Mouse (Mus musculus) embryonic facial prominence, embryonic 14.5 days (tissue): Measurements from ENCODE around the gene Arl15. TPM values are rescaled to one million over a fixed set of nuclear protein-coding genes. Genes with fewer than 3 reads are reported as not detected.
A peak's percentile ranks its signal among the peaks of the same experiment; 100 is the strongest.

Experiments used
- ATAC-seq: fragments of 200-750 bp; cut with Nextera tagmentation; 2 replicates; pipeline ENCODE4 v1.8.0; 2017; ENCODE audit warnings: low read depth, moderate number of reproducible peaks, moderate TSS enrichment
- DNase-seq: peaks from one replicate; pipeline ENCODE4 v3.0.0-alpha.2; 2015; ENCODE audit warnings: low spot score
- H3K27ac ChIP-seq: fragments of 300-500 bp; sonication (generic); replicated peaks from 2 replicates; pipeline ENCODE4 v1.5.1; 2014; ENCODE audit warnings: low read depth, mild to moderate bottlenecking, low read length, moderate library complexity
- H3K27me3 ChIP-seq: fragments of 300-500 bp; sonication (generic); replicated peaks from 2 replicates; pipeline ENCODE4 v1.6.1; 2014; ENCODE audit warnings: low read length; ENCODE audit not compliant: control insufficient read depth, insufficient read depth
- H3K36me3 ChIP-seq: fragments of 300-500 bp; sonication (generic); 2 replicates; pipeline ENCODE4 v1.6.1; 2014; ENCODE audit warnings: low read length, mixed read lengths; ENCODE audit not compliant: control insufficient read depth, insufficient read depth
- H3K4me1 ChIP-seq: fragments of 300-500 bp; sonication (generic); 2 replicates; pipeline ENCODE4 v1.6.1; 2014; ENCODE audit warnings: antibody characterized with exemption, low read length; ENCODE audit not compliant: control insufficient read depth, insufficient read depth
- H3K4me2 ChIP-seq: fragments of 300-500 bp; sonication (generic); 2 replicates; pipeline ENCODE4 v1.6.1; 2014; ENCODE audit warnings: low read depth, mild to moderate bottlenecking, low read length, moderate library complexity, mixed read lengths
- H3K4me3 ChIP-seq: fragments of 300-500 bp; sonication (generic); 2 replicates; pipeline ENCODE4 v1.5.1; 2014; ENCODE audit warnings: low read depth, mild to moderate bottlenecking, low read length
- H3K9ac ChIP-seq: fragments of 300-500 bp; sonication (generic); 2 replicates; pipeline ENCODE4 v1.6.1; 2014; ENCODE audit warnings: low read depth, mild to moderate bottlenecking, low read length, moderate library complexity, mixed read lengths
- H3K9me3 ChIP-seq: fragments of 300-500 bp; sonication (generic); 2 replicates; pipeline ENCODE4 v1.6.1; 2016; ENCODE audit warnings: low read length; ENCODE audit not compliant: control insufficient read depth
- WGBS: fragments of 180-500 bp; shearing (Covaris S2); extraction: QIAGEN DNeasy Blood & Tissue Kit; methylation state at CpG from one replicate; pipeline ENCODE4 v1.1.7; 2014; 5-methylcytosine and 5-hydroxymethylcytosine counted together
- polyA plus RNA-seq: library from polyadenylated mRNA; unstranded; fragments of >200 nt; fragmentation: Nextera tagmentation; extraction: Ambion mirVana; gene quantifications from 2 replicates; pipeline ENCODE4 v1.2.1, GENCODE M21; 2014

The Arl15 gene
- polyA plus RNA-seq, 1 experiment from 2014 or later = 8.2 TPM

GRCm38 (mm10) chr13:113843901-113844300 is 49.6 kb downstream of the Arl15 start:
- no peak overlapping the region for H3K9ac ChIP-seq
- DNase-seq (no peak), ATAC-seq (no peak)
- H3K36me3 ChIP-seq = no peaks in the 10 kb centered on the region
- H3K27ac ChIP-seq = no peak overlapping the region
- no peaks in the 10 kb centered on the region for H3K4me1 ChIP-seq
- H3K4me3 ChIP-seq = no peak overlapping the region
- 0 out of 2 replicates have a peak, but pooled peaks cover under 1% of the 10 kb centered on the region for H3K9me3 ChIP-seq
- 95% methylated on average over 8 of the region's 8 CpGs for whole genome bisulfite sequencing
- H3K4me2 ChIP-seq = no peak overlapping the region
- H3K27me3 ChIP-seq = no peaks in the 10 kb centered on the region

DNA sequence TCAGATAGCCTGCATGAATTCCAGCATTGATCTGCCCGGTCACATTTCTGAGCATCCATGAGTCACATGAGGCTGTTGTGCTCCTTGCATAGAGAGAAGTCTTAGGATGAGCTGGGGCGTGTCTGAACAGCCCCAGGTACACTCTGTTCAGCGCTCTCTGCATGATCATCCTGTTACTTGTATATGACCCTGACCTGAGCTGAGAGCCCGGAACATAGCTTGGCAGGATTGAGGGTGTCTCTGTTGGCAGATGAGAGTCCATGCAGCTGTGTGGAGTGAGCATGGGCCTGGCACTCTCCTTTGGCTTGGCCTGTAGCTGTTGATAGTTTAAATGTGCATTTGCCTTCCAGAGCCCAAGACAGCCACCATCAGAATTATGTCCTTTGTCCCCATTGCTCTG is 50.4 kb downstream of the Arl15 start:
- DNase-seq (no peak), ATAC-seq (no peak)
- no peak overlapping the region for H3K4me3 ChIP-seq
- no peaks in the 10 kb centered on the region for H3K36me3 ChIP-seq
- H3K9ac ChIP-seq = no peak overlapping the region
- no peak overlapping the region for H3K27ac ChIP-seq
- WGBS = 78% methylated on average over 4 of the region's 4 CpGs
- H3K4me2 ChIP-seq = no peak overlapping the region
- no peaks in the 10 kb centered on the region for H3K9me3 ChIP-seq
- no peaks in the 10 kb centered on the region for H3K4me1 ChIP-seq
- H3K27me3 ChIP-seq = no peaks in the 10 kb centered on the region

GRCm38 (mm10) chr13:113845229-113845628 is 50.9 kb downstream of the Arl15 start:
- 61% methylated on average over 1 of the region's 1 CpGs for WGBS
- Histone ChIP-seq H3K4me2 (no peak overlapping the region), H3K4me3 (no peak overlapping the region), H3K9ac (no peak overlapping the region), H3K27me3 (no peaks in the 10 kb centered on the region), H3K4me1 (no peaks in the 10 kb centered on the region), H3K36me3 (no peaks in the 10 kb centered on the region), H3K27ac (no peak overlapping the region), H3K9me3 (no peaks in the 10 kb centered on the region)
- no peak for DNase-seq
- no peak for ATAC-seq

DNA sequence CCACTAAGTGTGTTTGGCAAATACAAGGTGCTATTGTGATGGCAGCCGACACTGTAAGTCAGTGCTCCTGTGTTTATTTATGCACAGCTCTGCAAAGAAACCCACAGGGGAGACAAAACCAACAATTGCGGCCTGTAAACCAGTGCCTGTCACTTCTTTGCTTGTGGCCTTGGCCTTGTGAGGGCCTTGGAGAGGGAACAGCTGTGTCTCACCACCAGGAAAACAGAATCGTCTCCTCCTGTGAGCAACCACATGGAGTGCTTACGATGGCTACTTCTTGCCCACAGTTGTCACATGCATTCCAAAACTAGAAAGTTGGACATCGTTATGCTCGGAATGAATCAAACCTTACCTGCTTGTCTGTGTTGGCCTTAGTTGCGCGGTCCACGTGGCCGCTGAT is 52.1 kb downstream of the Arl15 start:
- Histone ChIP-seq H3K4me2 (no peak overlapping the region), H3K27me3 (no peaks in the 10 kb centered on the region), H3K4me3 (no peak overlapping the region), H3K9me3 (no peaks in the 10 kb centered on the region), H3K9ac (no peak overlapping the region), H3K27ac (no peak overlapping the region), H3K4me1 (no peaks in the 10 kb centered on the region), H3K36me3 (no peaks in the 10 kb centered on the region)
- WGBS = 68% methylated on average over 10 of the region's 10 CpGs
- DNase-seq (no peak), ATAC-seq (no peak)

DNA sequence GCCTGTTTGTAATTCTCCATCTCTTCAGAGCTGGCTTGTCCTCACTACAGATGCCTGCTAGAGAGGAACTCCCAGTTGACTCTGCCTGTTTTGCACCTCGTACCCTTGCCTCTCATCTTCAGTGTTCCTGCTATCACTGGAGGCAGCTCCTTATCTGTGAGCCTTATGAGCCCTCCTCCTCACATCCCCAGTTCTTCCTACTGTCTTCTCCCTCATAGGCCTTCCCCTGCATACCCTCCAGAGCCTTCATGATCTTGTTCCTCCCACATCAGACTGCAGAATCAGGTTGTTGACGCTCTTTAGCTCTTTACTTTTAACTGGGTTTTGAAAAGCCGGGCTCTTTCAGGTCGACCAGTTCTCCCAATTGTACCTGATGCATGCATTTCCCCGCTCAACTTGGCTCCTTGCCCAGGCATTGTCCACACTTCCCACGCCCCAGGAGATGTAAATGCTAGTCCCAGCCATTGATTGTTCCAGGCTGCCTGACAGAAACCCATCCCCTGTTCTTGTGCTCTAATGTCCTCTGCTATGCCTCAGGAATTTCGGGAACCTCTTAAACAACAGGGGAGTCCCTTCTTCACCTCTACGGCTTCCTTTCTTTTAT is 56.2 kb downstream of the Arl15 start:
- WGBS = 75% methylated on average over 8 of the region's 8 CpGs
- DNase-seq (no peak), ATAC-seq (no peak)
- Histone ChIP-seq H3K9me3 (no peaks in the 10 kb centered on the region), H3K4me2 (no peak overlapping the region), H3K4me1 (no peaks in the 10 kb centered on the region), H3K27me3 (no peaks in the 10 kb centered on the region), H3K9ac (no peak overlapping the region), H3K4me3 (no peak overlapping the region), H3K27ac (no peak overlapping the region), H3K36me3 (no peaks in the 10 kb centered on the region)

- H3K4me2 ChIP-seq = no peak overlapping the region
- 0 out of 2 replicates have a peak, but pooled peaks have one; percentile 22 for ATAC-seq
- 84% methylated on average over 13 of the region's 13 CpGs for WGBS
- no peak overlapping the region for H3K4me3 ChIP-seq
- H3K4me1 ChIP-seq = no peaks in the 10 kb centered on the region
- H3K9ac ChIP-seq = no peak overlapping the region
- no peaks in the 10 kb centered on the region for H3K9me3 ChIP-seq
- no peak overlapping the region for H3K27ac ChIP-seq
- no peaks in the 10 kb centered on the region for H3K36me3 ChIP-seq
- no peak for DNase-seq
- no peaks in the 10 kb centered on the region for H3K27me3 ChIP-seq
Observed at GRCm38 (mm10) chr13:113851602-113852375, 57.5 kb downstream of the Arl15 start.

DNA sequence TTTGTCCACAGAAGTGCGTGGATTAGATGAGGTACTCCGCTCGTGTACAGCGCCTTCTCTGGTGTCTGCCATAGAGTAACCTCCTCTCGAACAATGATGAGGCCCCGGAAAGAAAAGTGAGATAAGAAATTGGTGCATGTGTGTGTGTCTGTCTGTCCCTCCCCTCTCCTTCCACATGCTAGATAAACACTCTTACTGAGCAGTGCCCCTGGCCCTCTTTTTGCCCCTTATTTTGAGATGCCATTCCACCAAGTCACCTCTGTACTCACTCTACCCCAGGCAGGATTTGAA is 58.0 kb downstream of the Arl15 start:
- H3K27me3 ChIP-seq = no peaks in the 10 kb centered on the region
- H3K4me2 ChIP-seq = no peak overlapping the region
- no peak overlapping the region for H3K9ac ChIP-seq
- 0 out of 2 replicates have a peak, but pooled peaks cover 3% of the 10 kb centered on the region for H3K4me1 ChIP-seq
- ATAC-seq = no peak
- no peaks in the 10 kb centered on the region for H3K9me3 ChIP-seq
- WGBS = 97% methylated on average over 6 of the region's 6 CpGs
- no peaks in the 10 kb centered on the region for H3K36me3 ChIP-seq
- no peak overlapping the region for H3K4me3 ChIP-seq
- no peak overlapping the region for H3K27ac ChIP-seq
- no peak for DNase-seq

DNA sequence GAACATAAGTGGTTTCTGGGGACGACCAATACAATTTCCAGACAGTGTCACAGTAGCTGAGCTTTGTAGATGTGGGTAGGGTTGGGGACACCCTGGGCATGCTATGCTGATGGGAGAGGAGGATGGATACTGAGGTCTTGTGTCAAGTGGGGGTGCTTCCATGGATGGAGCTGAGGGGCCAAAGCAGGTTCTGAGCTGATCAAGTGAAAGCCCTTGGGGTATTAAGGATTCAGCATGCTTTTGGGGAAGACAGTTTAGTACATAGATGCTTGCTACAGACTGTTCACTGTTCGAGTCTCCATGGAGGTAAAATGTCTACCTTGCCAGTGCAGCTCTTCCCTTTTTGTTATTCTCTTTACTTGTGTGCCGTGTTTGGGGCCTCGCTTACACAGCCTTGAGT is 59.8 kb downstream of the Arl15 start:
- WGBS = 87% methylated on average over 4 of the region's 4 CpGs
- Histone ChIP-seq H3K9ac (no peak overlapping the region), H3K4me3 (no peak overlapping the region), H3K4me2 (no peak overlapping the region), H3K9me3 (no peaks in the 10 kb centered on the region), H3K27ac (no peak overlapping the region), H3K27me3 (no peaks in the 10 kb centered on the region), H3K36me3 (no peaks in the 10 kb centered on the region), H3K4me1 (0 out of 2 replicates have a peak, but pooled peaks cover 3% of the 10 kb centered on the region)
- DNase-seq (no peak), ATAC-seq (no peak)
